Mouse (Mus musculus): Measurements from ENCODE around the gene Ffar3. TPM values are rescaled to one million over a fixed set of nuclear protein-coding genes. Genes with fewer than 3 reads are reported as not detected.

The Ffar3 gene
- total and polyA plus RNA-seq, 2 experiments from 2014 or later: not detected

DNA sequence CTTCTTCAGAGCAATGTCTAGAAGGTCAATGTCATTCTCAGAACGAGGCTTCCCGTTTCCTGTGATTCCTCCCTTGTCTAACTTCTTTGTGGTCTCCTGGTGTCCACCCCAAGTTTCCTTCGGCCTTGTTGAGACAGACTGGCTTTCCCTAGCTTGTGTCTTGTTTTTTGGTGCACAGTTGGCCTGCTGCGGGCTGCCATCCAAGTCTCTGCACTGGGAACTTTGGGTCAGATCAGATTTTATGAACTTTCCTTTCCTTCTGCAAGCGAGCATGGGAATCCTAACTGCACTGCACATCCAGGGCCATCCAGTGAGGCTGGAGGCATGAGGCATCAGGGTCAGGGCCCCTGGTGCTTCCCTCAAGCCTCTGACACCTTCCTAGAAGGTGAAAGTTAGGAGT is 34.4 kb downstream of the Ffar3 start:
- Histone ChIP-seq H3K27ac (ENCODE audit: low read depth) (no peak overlapping the region), H3K9ac (replicated peaks; ENCODE audit: low read depth, low read length) (no peak overlapping the region), H3K4me1 (ENCODE audit: control insufficient read depth, insufficient read depth) (no peaks in the 10 kb centered on the region), H3K4me2 (ENCODE audit: low read depth, low read length) (no peak overlapping the region), H3K9me3 (replicated peaks; ENCODE audit: control insufficient read depth, low read length) (no peaks in the 10 kb centered on the region), H3K36me3 (replicated peaks; ENCODE audit: control insufficient read depth, insufficient read depth, low read length) (no peaks in the 10 kb centered on the region), H3K27me3 (ENCODE audit: control insufficient read depth, insufficient read depth, low read length) (no peaks in the 10 kb centered on the region), H3K4me3 (ENCODE audit: low read depth, low read length) (no peak overlapping the region)
- ATAC-seq (ENCODE audit: insufficient read depth, low read depth) (no peak), DNase-seq (ENCODE audit: low spot score) (no peak)
- WGBS: 58% methylated on average over 5 of the region's 5 CpGs
- TF ChIP-seq EP300 (IDR thresholded peaks at IDR 0.05; ENCODE audit: low read depth) (no peak), CTCF (IDR thresholded peaks at IDR 0.05; ENCODE audit: low read depth) (no peak)

DNA sequence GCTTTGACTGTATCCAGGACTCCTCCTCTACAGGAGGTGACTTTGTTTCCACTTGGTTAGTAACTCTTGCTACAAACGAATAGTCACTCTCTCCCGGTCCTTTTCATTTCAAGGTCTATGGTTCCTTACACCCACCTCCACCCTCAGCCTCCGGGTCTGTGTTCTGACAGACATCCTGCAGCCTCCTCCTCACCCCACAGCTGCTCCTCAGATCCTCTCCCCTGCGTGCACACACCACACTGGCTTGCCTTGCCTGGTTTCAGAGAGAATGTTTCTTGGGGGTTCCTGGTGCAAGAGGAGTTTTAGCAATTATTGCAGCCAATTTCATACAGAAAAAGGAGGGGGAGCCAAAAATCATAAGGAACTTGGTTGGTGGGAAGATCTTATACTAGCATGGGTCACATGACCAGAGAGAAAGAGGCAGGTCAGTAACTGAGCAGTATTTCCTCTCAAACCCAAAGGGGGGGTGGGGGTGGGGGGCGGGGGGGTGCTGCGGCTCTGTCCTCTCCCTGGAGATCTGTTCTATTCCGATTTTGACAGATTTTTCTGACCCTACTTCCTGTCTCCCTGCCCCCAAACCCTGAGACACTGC is 35.0 kb downstream of the Ffar3 start:
- WGBS: 55% methylated on average over 7 of the region's 7 CpGs
- no peaks in the 10 kb centered on the region for H3K4me1 ChIP-seq (ENCODE audit: control insufficient read depth, insufficient read depth)

DNA sequence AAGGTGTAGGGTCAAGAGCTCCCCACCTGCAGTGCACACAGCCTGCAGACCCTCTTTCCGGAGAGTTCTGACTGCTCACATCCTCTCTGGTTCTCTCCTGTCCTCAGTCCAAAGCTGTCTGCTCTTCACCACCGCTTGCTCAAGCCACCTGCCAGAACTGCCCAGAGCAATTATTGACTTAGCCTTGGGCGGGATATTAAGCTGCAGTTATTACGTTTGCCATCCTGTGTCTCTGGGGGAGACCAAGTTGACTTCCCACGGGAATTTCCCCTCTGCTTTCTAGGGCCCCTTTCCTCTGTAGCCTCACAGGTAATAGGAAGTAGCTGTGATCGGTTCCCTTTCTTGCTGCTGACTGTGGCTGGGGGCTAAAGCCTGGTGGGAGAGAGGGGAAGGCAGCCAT is 35.8 kb downstream of the Ffar3 start:
- WGBS: 63% methylated on average over 6 of the region's 6 CpGs
- Histone ChIP-seq H3K9ac (replicated peaks; ENCODE audit: low read depth, low read length) (no peak overlapping the region), H3K4me1 (ENCODE audit: control insufficient read depth, insufficient read depth) (no peaks in the 10 kb centered on the region), H3K36me3 (replicated peaks; ENCODE audit: control insufficient read depth, insufficient read depth, low read length) (no peaks in the 10 kb centered on the region), H3K27ac (ENCODE audit: low read depth) (no peak overlapping the region), H3K4me3 (ENCODE audit: low read depth, low read length) (no peak overlapping the region), H3K27me3 (ENCODE audit: control insufficient read depth, insufficient read depth, low read length) (no peaks in the 10 kb centered on the region), H3K4me2 (ENCODE audit: low read depth, low read length) (no peak overlapping the region), H3K9me3 (replicated peaks; ENCODE audit: control insufficient read depth, low read length) (no peaks in the 10 kb centered on the region)
- no peak for TF ChIP-seq EP300 (IDR thresholded peaks at IDR 0.05; ENCODE audit: low read depth)
- TF ChIP-seq CTCF (IDR thresholded peaks at IDR 0.05; ENCODE audit: low read depth): no peak
- DNase-seq (ENCODE audit: low spot score): no peak
- no peak for ATAC-seq (ENCODE audit: insufficient read depth, low read depth)

More for the DNA sequence above, 35.0 kb downstream of the Ffar3 start:
- ATAC-seq (ENCODE audit: insufficient read depth, low read depth) (no peak), DNase-seq (ENCODE audit: low spot score) (no peak)
- Histone ChIP-seq H3K27ac (ENCODE audit: low read depth) (no peak overlapping the region), H3K9me3 (replicated peaks; ENCODE audit: control insufficient read depth, low read length) (no peaks in the 10 kb centered on the region), H3K27me3 (ENCODE audit: control insufficient read depth, insufficient read depth, low read length) (no peaks in the 10 kb centered on the region), H3K4me2 (ENCODE audit: low read depth, low read length) (no peak overlapping the region), H3K9ac (replicated peaks; ENCODE audit: low read depth, low read length) (no peak overlapping the region), H3K36me3 (replicated peaks; ENCODE audit: control insufficient read depth, insufficient read depth, low read length) (no peaks in the 10 kb centered on the region), H3K4me3 (ENCODE audit: low read depth, low read length) (no peak overlapping the region)
- no peak for TF ChIP-seq CTCF (IDR thresholded peaks at IDR 0.05; ENCODE audit: low read depth)
- TF ChIP-seq EP300 (IDR thresholded peaks at IDR 0.05; ENCODE audit: low read depth): no peak

DNA sequence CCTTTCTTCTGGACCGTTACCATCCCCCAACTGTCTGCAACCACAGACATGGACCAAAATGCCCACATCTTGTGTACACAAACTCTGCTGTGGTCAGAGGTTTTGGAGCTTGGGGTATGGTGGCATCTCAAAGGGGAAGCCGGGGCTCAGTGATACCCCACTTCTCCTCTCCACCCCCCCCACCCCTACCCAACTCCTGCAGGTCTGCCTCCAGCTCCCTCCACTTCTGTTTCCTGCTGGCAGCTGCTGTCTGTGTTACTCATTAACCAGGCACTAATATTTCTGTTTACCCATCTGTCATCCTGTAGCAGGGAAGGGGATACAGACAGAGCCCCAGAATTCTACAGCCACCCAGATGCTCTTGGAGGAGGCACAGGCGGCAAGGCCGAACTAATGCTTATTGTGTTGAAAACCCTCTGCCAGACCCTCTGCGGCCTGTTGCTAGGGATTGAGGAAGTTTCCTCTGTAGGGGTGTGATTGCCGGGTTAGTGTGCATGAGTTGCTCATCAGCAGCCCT is 43.6 kb downstream of the Ffar3 start:
- ATAC-seq (ENCODE audit: insufficient read depth, low read depth): no peak
- no peak for TF ChIP-seq EP300 (IDR thresholded peaks at IDR 0.05; ENCODE audit: low read depth)
- no peak for TF ChIP-seq CTCF (IDR thresholded peaks at IDR 0.05; ENCODE audit: low read depth)
- no peak overlapping the region for H3K4me3 ChIP-seq (ENCODE audit: low read depth, low read length)
- no peak overlapping the region for H3K9ac ChIP-seq (replicated peaks; ENCODE audit: low read depth, low read length)
- WGBS: 80% methylated on average over 6 of the region's 6 CpGs
- H3K27me3 ChIP-seq (ENCODE audit: control insufficient read depth, insufficient read depth, low read length): no peaks in the 10 kb centered on the region
- H3K27ac ChIP-seq (ENCODE audit: low read depth): no peak overlapping the region
- no peaks in the 10 kb centered on the region for H3K36me3 ChIP-seq (replicated peaks; ENCODE audit: control insufficient read depth, insufficient read depth, low read length)
- H3K4me2 ChIP-seq (ENCODE audit: low read depth, low read length): no peak overlapping the region
- no peaks in the 10 kb centered on the region for H3K9me3 ChIP-seq (replicated peaks; ENCODE audit: control insufficient read depth, low read length)
- no peak for DNase-seq (ENCODE audit: low spot score)
- no peaks in the 10 kb centered on the region for H3K4me1 ChIP-seq (ENCODE audit: control insufficient read depth, insufficient read depth)

DNA sequence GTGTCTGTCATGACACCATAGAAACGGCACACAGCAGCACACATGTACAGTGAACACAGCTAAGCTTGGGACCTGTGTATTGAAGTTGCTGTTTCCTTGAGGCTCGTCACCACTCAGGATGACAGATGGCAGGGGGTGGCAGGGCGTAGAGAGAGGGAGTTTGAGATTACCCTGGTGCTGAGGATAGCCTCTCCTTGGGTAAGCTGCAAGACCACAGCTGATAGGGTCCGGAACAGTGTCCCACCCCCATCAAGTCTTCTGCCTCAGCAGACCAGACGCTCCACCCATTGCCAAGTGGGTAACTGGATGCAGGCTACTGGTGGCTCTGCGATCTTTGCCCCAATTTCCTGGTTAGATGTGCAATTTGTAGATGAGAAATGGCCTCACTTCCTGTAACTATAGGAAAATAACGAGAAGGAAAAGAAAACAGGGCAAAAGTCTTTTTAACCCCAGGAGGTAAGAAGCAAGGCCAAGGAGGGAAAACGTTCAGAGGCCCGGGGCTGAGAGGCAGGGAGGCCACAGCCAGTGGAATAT is 44.2 kb downstream of the Ffar3 start:
- 36% methylated on average over 9 of the region's 9 CpGs for WGBS
- H3K27ac ChIP-seq (ENCODE audit: low read depth): no peak overlapping the region

DNA sequence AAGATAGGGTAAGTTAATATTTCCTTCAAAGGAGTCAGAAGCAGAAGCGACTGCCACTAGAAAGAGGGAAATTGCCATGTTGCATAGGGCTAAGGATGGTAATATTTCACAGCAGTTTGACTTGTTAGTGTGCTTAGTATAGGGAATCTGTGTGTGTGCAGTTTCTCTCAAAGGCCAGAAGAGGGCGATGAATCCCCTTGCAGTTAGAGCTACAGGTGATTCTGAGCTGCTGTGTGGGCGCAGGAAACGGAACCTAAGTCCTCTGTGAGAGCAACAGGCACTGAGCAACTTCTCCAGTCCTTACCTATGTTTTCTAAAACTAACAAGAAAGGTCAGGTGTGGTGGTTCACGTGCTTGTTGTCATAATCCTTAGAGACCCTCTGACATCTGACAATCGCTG is 45.7 kb downstream of the Ffar3 start:
- no peak for DNase-seq (ENCODE audit: low spot score)
- Histone ChIP-seq H3K27ac (ENCODE audit: low read depth) (no peak overlapping the region), H3K9me3 (replicated peaks; ENCODE audit: control insufficient read depth, low read length) (no peaks in the 10 kb centered on the region), H3K27me3 (ENCODE audit: control insufficient read depth, insufficient read depth, low read length) (no peaks in the 10 kb centered on the region), H3K36me3 (replicated peaks; ENCODE audit: control insufficient read depth, insufficient read depth, low read length) (no peaks in the 10 kb centered on the region), H3K4me1 (ENCODE audit: control insufficient read depth, insufficient read depth) (no peaks in the 10 kb centered on the region), H3K4me3 (ENCODE audit: low read depth, low read length) (no peak overlapping the region), H3K4me2 (ENCODE audit: low read depth, low read length) (no peak overlapping the region), H3K9ac (replicated peaks; ENCODE audit: low read depth, low read length) (no peak overlapping the region)
- no peak for ATAC-seq (ENCODE audit: insufficient read depth, low read depth)
- TF ChIP-seq EP300 (IDR thresholded peaks at IDR 0.05; ENCODE audit: low read depth) (no peak), CTCF (IDR thresholded peaks at IDR 0.05; ENCODE audit: low read depth) (peak; percentile 9; the same call in 1 of the 2 replicates)
- WGBS: 51% methylated on average over 6 of the region's 6 CpGs

More for the DNA sequence above, 44.2 kb downstream of the Ffar3 start:
- Histone ChIP-seq H3K4me3 (ENCODE audit: low read depth, low read length) (no peak overlapping the region), H3K4me2 (ENCODE audit: low read depth, low read length) (no peak overlapping the region), H3K36me3 (replicated peaks; ENCODE audit: control insufficient read depth, insufficient read depth, low read length) (no peaks in the 10 kb centered on the region), H3K9ac (replicated peaks; ENCODE audit: low read depth, low read length) (no peak overlapping the region), H3K27me3 (ENCODE audit: control insufficient read depth, insufficient read depth, low read length) (no peaks in the 10 kb centered on the region), H3K9me3 (replicated peaks; ENCODE audit: control insufficient read depth, low read length) (no peaks in the 10 kb centered on the region), H3K4me1 (ENCODE audit: control insufficient read depth, insufficient read depth) (no peaks in the 10 kb centered on the region)
- DNase-seq (ENCODE audit: low spot score) (no peak), ATAC-seq (ENCODE audit: insufficient read depth, low read depth) (no peak)
- TF ChIP-seq CTCF (IDR thresholded peaks at IDR 0.05; ENCODE audit: low read depth) (no peak), EP300 (IDR thresholded peaks at IDR 0.05; ENCODE audit: low read depth) (no peak)

All from heart, postnatal 0 days (tissue).